Mouse (Mus musculus): ENCODE results near the gene 4930467E23Rik.
"Not testable (repeated sequence)": the region's sequence is repeated elsewhere in the genome, so short reads cannot be mapped to it uniquely, and the experiment has no call there.

4930467E23Rik gene

GRCm38 (mm10) chr8:19729276-19729675 lies at the start of gene 4930467E23Rik:
TSS of gene 4930467E23Rik (plus strand) at chr8:19729576.
- not testable (repeated sequence) for DNase-seq (ENCODE audit: low read depth, low spot score)

GRCm38 (mm10) chr8:19682311-19682710 lies 47.1 kb upstream of the 4930467E23Rik start:
- not testable (repeated sequence) for DNase-seq (ENCODE audit: low read depth, low spot score)

GRCm38 (mm10) chr8:19685476-19685875 lies 43.9 kb upstream of the 4930467E23Rik start:
- DNase-seq (ENCODE audit: low read depth, low spot score): not testable (repeated sequence)

- not testable (repeated sequence) for DNase-seq (ENCODE audit: low read depth, low spot score)
These were observed 40.4 kb upstream of the 4930467E23Rik start for GRCm38 (mm10) chr8:19688802-19689525.

- not testable (repeated sequence) for DNase-seq (ENCODE audit: low read depth, low spot score)
These were observed 39.6 kb upstream of the 4930467E23Rik start for GRCm38 (mm10) chr8:19689745-19690144.

- not testable (repeated sequence) for DNase-seq (ENCODE audit: low read depth, low spot score)
These were observed 38.0 kb upstream of the 4930467E23Rik start for GRCm38 (mm10) chr8:19691421-19691820.

GRCm38 (mm10) chr8:19697497-19698077 lies 31.8 kb upstream of the 4930467E23Rik start:
- DNase-seq (ENCODE audit: low read depth, low spot score): peak; percentile 63

GRCm38 (mm10) chr8:19698123-19698522 lies 31.3 kb upstream of the 4930467E23Rik start:
- DNase-seq (ENCODE audit: low read depth, low spot score): peak; percentile 73

GRCm38 (mm10) chr8:19698722-19699121 lies 30.7 kb upstream of the 4930467E23Rik start:
- peak; percentile 85 for DNase-seq (ENCODE audit: low read depth, low spot score)

GRCm38 (mm10) chr8:19701326-19701725 lies 28.1 kb upstream of the 4930467E23Rik start:
- DNase-seq (ENCODE audit: low read depth, low spot score): peak; percentile 41

GRCm38 (mm10) chr8:19702276-19702675 lies 27.1 kb upstream of the 4930467E23Rik start:
- peak; percentile 14 for DNase-seq (ENCODE audit: low read depth, low spot score)

GRCm38 (mm10) chr8:19702972-19703709 lies 26.2 kb upstream of the 4930467E23Rik start:
- peak; percentile 99 for DNase-seq (ENCODE audit: low read depth, low spot score)

GRCm38 (mm10) chr8:19703906-19704305 lies 25.5 kb upstream of the 4930467E23Rik start:
- not testable (repeated sequence) for DNase-seq (ENCODE audit: low read depth, low spot score)

GRCm38 (mm10) chr8:19704441-19705215 lies 24.7 kb upstream of the 4930467E23Rik start:
- DNase-seq (ENCODE audit: low read depth, low spot score): not testable (repeated sequence)

GRCm38 (mm10) chr8:19705216-19705600 lies 24.2 kb upstream of the 4930467E23Rik start:
- peak; percentile 56 for DNase-seq (ENCODE audit: low read depth, low spot score)

GRCm38 (mm10) chr8:19706101-19706725 lies 23.2 kb upstream of the 4930467E23Rik start:
- not testable (repeated sequence) for DNase-seq (ENCODE audit: low read depth, low spot score)

- DNase-seq (ENCODE audit: low read depth, low spot score): peak; percentile 79
These were observed 22.2 kb upstream of the 4930467E23Rik start for GRCm38 (mm10) chr8:19706918-19707760.

- DNase-seq (ENCODE audit: low read depth, low spot score): not testable (repeated sequence)
These were observed 21.5 kb upstream of the 4930467E23Rik start for GRCm38 (mm10) chr8:19707761-19708443.

- not testable (repeated sequence) for DNase-seq (ENCODE audit: low read depth, low spot score)
These were observed 20.4 kb upstream of the 4930467E23Rik start for GRCm38 (mm10) chr8:19708976-19709375.
